Mouse (Mus musculus) ES-E14 (cell line): ENCODE measurements at regions not wholly inside any gene's neighbourhood (a gene's known extent, or its start where the extent isn't known, plus 50 kb on each side); places are given as distances from the start of the nearest gene placed in this dataset.

Experiments
- CHD2 ChIP-seq: IDR thresholded peaks from 2 replicates; pipeline ENCODE4 v1.6.1; 2014; ENCODE audit warnings: mild to moderate bottlenecking, low read depth, low read length, inconsistent platforms
- HCFC1 ChIP-seq: IDR thresholded peaks from 2 replicates; pipeline ENCODE4 v1.6.1; 2012; ENCODE audit warnings: low read length, inconsistent platforms, borderline replicate concordance; ENCODE audit not compliant: insufficient read depth
- MAFK ChIP-seq: IDR thresholded peaks from 2 replicates; pipeline ENCODE4 v1.6.1; 2014; ENCODE audit warnings: mild to moderate bottlenecking, low read depth, low read length, inconsistent platforms; ENCODE audit not compliant: insufficient read depth
- ZNF384 ChIP-seq: IDR thresholded peaks from 2 replicates; pipeline ENCODE4 v1.6.1; 2012; ENCODE audit warnings: low read depth, low read length, inconsistent platforms

DNA sequence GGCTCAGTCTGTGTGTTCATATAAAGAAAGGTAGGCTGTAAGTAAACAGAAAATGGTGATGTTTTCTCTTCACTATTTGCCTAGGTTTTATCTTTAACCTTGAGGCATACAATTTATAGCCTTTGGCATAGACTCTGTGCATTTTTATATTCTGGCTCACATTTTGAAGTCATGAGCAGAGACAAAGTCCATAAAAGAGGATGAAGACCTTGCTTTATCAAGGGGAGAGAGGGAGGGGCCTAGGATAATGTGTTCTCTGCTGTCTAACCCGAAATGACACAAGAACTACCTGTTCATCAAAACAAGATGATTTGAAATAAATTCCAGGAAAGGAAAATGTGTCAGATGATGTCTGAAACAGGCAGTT lies 65.2 kb upstream of the Plcl2 start:
- TF ChIP-seq ZNF384: no peak
- no peak for TF ChIP-seq CHD2
- no peak for TF ChIP-seq HCFC1
- TF ChIP-seq MAFK: no peak
